Mouse (Mus musculus) lung, postnatal 25 days (tissue): Measurements from ENCODE around the gene Slc39a7.

Experiments
- DNase-seq: peaks from one replicate; pipeline ENCODE4 v3.0.0; 2022; ENCODE audit warnings: low spot score

Slc39a7 gene

GRCm38 (mm10) chr17:34031465-34032173 is at the start of gene Slc39a7, which contains the start of gene Rxrb:
Gene Slc39a7, minus strand, starts transcription at chr17:34031682.
Gene Rxrb, plus strand, starts transcription at chr17:34031812.
- peak; percentile 98 for DNase-seq

- DNase-seq: peak; percentile 71
These were observed 48.1 kb upstream of the Slc39a7 start for GRCm38 (mm10) chr17:34079621-34080020.

GRCm38 (mm10) chr17:34079002-34079401 is 47.5 kb upstream of the Slc39a7 start:
- no peak for DNase-seq

- no peak for DNase-seq
These were observed 46.7 kb upstream of the Slc39a7 start for GRCm38 (mm10) chr17:34078148-34078547.

GRCm38 (mm10) chr17:34077549-34077948 is 46.1 kb upstream of the Slc39a7 start:
- peak; percentile 71 for DNase-seq

GRCm38 (mm10) chr17:34075271-34075670 is 43.8 kb upstream of the Slc39a7 start:
- DNase-seq: peak; percentile 79

GRCm38 (mm10) chr17:34072091-34072490 is 40.6 kb upstream of the Slc39a7 start:
- no peak for DNase-seq

- DNase-seq: no peak
These were observed 37.4 kb upstream of the Slc39a7 start for GRCm38 (mm10) chr17:34068864-34069263.

GRCm38 (mm10) chr17:34057224-34057623 is 25.7 kb upstream of the Slc39a7 start:
- DNase-seq: no peak

- no peak for DNase-seq
These were observed 16.0 kb upstream of the Slc39a7 start for GRCm38 (mm10) chr17:34047404-34048050.

GRCm38 (mm10) chr17:34045941-34046340 is 14.5 kb upstream of the Slc39a7 start:
- DNase-seq: no peak

- no peak for DNase-seq
These were observed 8.3 kb upstream of the Slc39a7 start for GRCm38 (mm10) chr17:34039562-34040450.

GRCm38 (mm10) chr17:34038878-34039561 is 7.5 kb upstream of the Slc39a7 start, which contains the start of gene Col11a2:
Gene Col11a2, plus strand, starts transcription at chr17:34039437.
- no peak for DNase-seq

GRCm38 (mm10) chr17:34038440-34038839 is 7.0 kb upstream of the Slc39a7 start:
- no peak for DNase-seq

- no peak for DNase-seq
These were observed 5.8 kb upstream of the Slc39a7 start for GRCm38 (mm10) chr17:34037241-34037640.

- no peak for DNase-seq
These were observed 5.2 kb upstream of the Slc39a7 start for GRCm38 (mm10) chr17:34036647-34037046.

- DNase-seq: no peak
These were observed 4.0 kb upstream of the Slc39a7 start for GRCm38 (mm10) chr17:34035517-34035916.

- peak; percentile 60 for DNase-seq
These were observed 2.6 kb upstream of the Slc39a7 start for GRCm38 (mm10) chr17:34034064-34034463.

GRCm38 (mm10) chr17:34033441-34033840 is 2.0 kb upstream of the Slc39a7 start:
- DNase-seq: no peak

- DNase-seq: no peak
These were observed 1.3 kb upstream of the Slc39a7 start for GRCm38 (mm10) chr17:34032806-34033205.

- peak; percentile 62 for DNase-seq
These were observed 721 bp upstream of the Slc39a7 start for GRCm38 (mm10) chr17:34032174-34032632.

GRCm38 (mm10) chr17:34030861-34031326 is 588 bp downstream of the Slc39a7 start:
- no peak for DNase-seq
